ENCODE assay signal across 8 mouse cellular contexts in the genomic region with DNA sequence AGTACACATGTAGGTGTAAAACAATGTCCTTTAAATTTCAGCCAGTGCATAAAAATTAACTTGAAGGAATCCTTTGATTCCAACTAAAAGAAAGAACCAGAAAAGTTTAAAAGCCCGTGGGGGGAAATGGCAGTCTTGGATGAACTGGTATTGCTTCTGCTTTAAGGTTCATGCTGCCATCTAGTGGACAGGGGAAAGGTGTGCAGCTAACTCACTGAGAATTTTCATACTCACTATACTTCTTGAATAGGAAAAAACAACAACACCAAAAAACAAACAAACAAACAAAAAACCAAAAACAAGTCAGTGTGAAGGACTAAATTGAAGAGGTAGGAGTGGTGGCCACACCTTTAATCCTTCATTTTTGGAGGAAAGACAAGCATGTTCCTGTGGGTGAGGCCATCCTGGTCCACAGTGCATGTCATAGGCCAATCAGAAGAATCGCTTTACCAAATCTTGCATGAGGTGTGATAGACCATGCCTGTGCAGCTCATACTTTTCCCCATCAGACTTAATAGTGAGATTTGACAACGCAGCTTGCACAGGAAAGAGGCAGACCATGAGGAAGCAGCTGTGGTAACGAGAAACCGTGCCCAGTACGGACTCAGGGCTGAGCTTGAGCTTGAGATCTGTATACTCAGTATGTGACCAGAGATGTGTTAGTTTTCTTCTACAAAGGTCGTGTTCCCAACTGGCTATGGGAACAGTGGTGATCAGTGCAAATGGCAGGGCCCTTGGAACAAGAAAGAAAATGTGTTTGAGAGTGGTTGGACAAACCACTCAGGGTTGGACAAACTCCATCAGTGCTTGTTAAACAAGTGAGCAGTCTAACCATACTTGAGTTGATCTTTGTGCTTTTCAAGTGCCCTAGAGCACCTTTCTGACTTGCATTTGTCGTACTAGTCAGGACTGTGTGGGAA. TPM values are rescaled to one million over a fixed set of nuclear protein-coding genes. Genes with fewer than 3 reads are reported as not detected.
A peak's percentile ranks its signal among the peaks of the same experiment; 100 is the strongest.
DNase-seq lines count a peak whose midpoint lies in the region; ATAC-seq and TF ChIP-seq lines count a peak whose summit lies in the region.

No protein-coding gene starts in this region.

- no peak overlapping the region for H3K4me3 ChIP-seq in liver, adult 2 months (ENCODE audit: insufficient read depth, low read depth, low read length)
- no peak overlapping the region for H3K4me3 ChIP-seq in forebrain, embryonic 15.5 days
- H3K4me3 ChIP-seq in lung, adult 2 months (replicated peaks; ENCODE audit: extremely low read depth, low read depth, low read length) = no peak overlapping the region

- H3K4me2 ChIP-seq in forebrain, embryonic 15.5 days (replicated peaks) = no peak overlapping the region

- 0 out of 2 replicates have a peak, but pooled peaks have one; percentile 15 for TF ChIP-seq CTCF in liver, adult 2 months (IDR thresholded peaks at IDR 0.05; ENCODE audit: low read depth, low read length)
- TF ChIP-seq CTCF in lung, adult 2 months (IDR thresholded peaks at IDR 0.05; ENCODE audit: insufficient read depth, low read length) = no peak

- H3K79me2 ChIP-seq in liver, adult 2 months (ENCODE audit: control insufficient read depth, insufficient read depth, low read length) = peaks cover 13% of the 10 kb centered on the region; the same call in 1 of the 2 replicates

- DNase-seq in adrenal gland, postnatal 14 days = peak; percentile 49
- no peak for DNase-seq in adrenal gland, adult 8-10 months
- DNase-seq in liver, adult 2 months (ENCODE audit: extremely low read depth, low read depth, low spot score) = peak; percentile 56
- DNase-seq in liver = no peak
- DNase-seq in ZHBTc4 (ENCODE audit: low read depth, low spot score) = peak; percentile 68
- peak; percentile 27 for DNase-seq in lung, adult 2 months
- peak; percentile 40 for DNase-seq in skeletal muscle tissue, adult 2 months (ENCODE audit: low read depth, low spot score)

- H3K4me1 ChIP-seq in liver, adult 2 months (ENCODE audit: control insufficient read depth, insufficient read depth, low read length) = peaks cover 4% of the 10 kb centered on the region
- H3K4me1 ChIP-seq in forebrain, embryonic 15.5 days = peaks cover 11% of the 10 kb centered on the region; the same call in 1 of the 2 replicates
- H3K4me1 ChIP-seq in lung, adult 2 months (ENCODE audit: control insufficient read depth, insufficient read depth, low read length) = no peaks in the 10 kb centered on the region; the same call in 1 of the 2 replicates

- no peak for TF ChIP-seq POLR2A in liver, adult 2 months (IDR thresholded peaks at IDR 0.05; ENCODE audit: extremely low read depth, insufficient read depth, low read length)
- TF ChIP-seq POLR2A in lung, adult 2 months (IDR thresholded peaks at IDR 0.05; ENCODE audit: borderline replicate concordance, extremely low read depth, low read depth, low read length) = no peak

- H3K9ac ChIP-seq in liver, adult 2 months (ENCODE audit: low read depth, low read length) = no peak overlapping the region
- H3K9ac ChIP-seq in forebrain, embryonic 15.5 days (replicated peaks) = no peak overlapping the region

- ATAC-seq in forebrain, embryonic 15.5 days (replicated peaks) = peak; percentile 57; the same call in 1 of the 2 replicates

- no peak overlapping the region for H3K27ac ChIP-seq in liver, adult 2 months (replicated peaks; ENCODE audit: insufficient read depth, low read depth, low read length)
- no peak overlapping the region for H3K27ac ChIP-seq in forebrain, embryonic 15.5 days (replicated peaks)

- H3K9me3 ChIP-seq in forebrain, embryonic 15.5 days = no peaks in the 10 kb centered on the region

- WGBS in liver, adult 2 months = 73% methylated on average over 8 of the region's 8 CpGs
- 72% methylated on average over 8 of the region's 8 CpGs for WGBS in forebrain, embryonic 15.5 days
- WGBS in lung, adult 2 months = 55% methylated on average over 8 of the region's 8 CpGs

- no peaks in the 10 kb centered on the region; the same call in 1 of the 2 replicates for H3K36me3 ChIP-seq in liver, adult 2 months (ENCODE audit: control insufficient read depth, insufficient read depth, low read length)
- H3K36me3 ChIP-seq in forebrain, embryonic 15.5 days = no peaks in the 10 kb centered on the region

- H3K27me3 ChIP-seq in liver, adult 2 months (ENCODE audit: control insufficient read depth, insufficient read depth, low read length) = no peaks in the 10 kb centered on the region
- H3K27me3 ChIP-seq in forebrain, embryonic 15.5 days = no peaks in the 10 kb centered on the region

RNA-seq across cellular contexts. Expression of gene Stx18, which starts 52.8 kb away (rescaled TPM):
- 45.0 and 47.0 TPM in 2 replicates for total RNA-seq in adrenal gland, postnatal 14 days (2021)
- 10 to 100 TPM; 33.0 to 41.3 (median 37.4) TPM for total RNA-seq in adrenal gland, adult 8-10 months (2022)
- 13.1 and 15.5 TPM in 2 replicates for total RNA-seq in liver, adult 2 months (2014; rRNA removed)
- polyA plus RNA-seq in liver, adult 2 months (2012; rRNA removed) = 13.4 and 14.9 TPM in 2 replicates
- polyA plus RNA-seq in forebrain, embryonic 15.5 days (2015; fragmentation: Nextera tagmentation; extraction: Ambion mirVana) = 36.6 and 37.2 TPM in 2 replicates
- 15.6 and 17.4 TPM in 2 replicates for polyA plus RNA-seq in lung, adult 2 months (2012; rRNA removed)

Comparison
In these comparisons a context has a peak if more than half of its experiments do, and no peak if none do; other contexts are left out.
1. DNase-seq: peak in adrenal gland, postnatal 14 days (single experiment), liver, adult 2 months (single experiment), ZHBTc4 (single experiment), lung, adult 2 months (single experiment) and skeletal muscle tissue, adult 2 months (single experiment); none in adrenal gland, adult 8-10 months (single experiment) and liver (single experiment).